Mouse (Mus musculus): ENCODE measurements around the gene Tmem63c. TPM values are rescaled to one million over a fixed set of nuclear protein-coding genes. Genes with fewer than 3 reads are reported as not detected.

Tmem63c gene
- polyA plus RNA-seq, 1 experiment from 2014 or later: 0.62 TPM

- Histone ChIP-seq H3K27me3 (replicated peaks; ENCODE audit: control insufficient read depth, insufficient read depth, low read length) (no peaks in the 10 kb centered on the region), H3K4me3 (ENCODE audit: low read depth, low read length) (no peak overlapping the region), H3K9me3 (ENCODE audit: control insufficient read depth, low read length) (no peaks in the 10 kb centered on the region), H3K9ac (ENCODE audit: low read length) (no peak overlapping the region), H3K27ac (ENCODE audit: low read depth) (no peak overlapping the region), H3K4me2 (ENCODE audit: low read length) (no peak overlapping the region), H3K36me3 (ENCODE audit: control insufficient read depth, insufficient read depth, low read length) (no peaks in the 10 kb centered on the region), H3K4me1 (replicated peaks; ENCODE audit: control insufficient read depth, insufficient read depth, low read length) (no peaks in the 10 kb centered on the region)
- 87% methylated on average over 4 of the region's 4 CpGs for WGBS
- ATAC-seq (replicated peaks; ENCODE audit: low FRiP score, low TSS enrichment, low read depth) (no peak), DNase-seq (ENCODE audit: low spot score) (no peak)
Observed at GRCm38 (mm10) chr12:87004596-87004995, 16.5 kb upstream of the Tmem63c start.

DNA sequence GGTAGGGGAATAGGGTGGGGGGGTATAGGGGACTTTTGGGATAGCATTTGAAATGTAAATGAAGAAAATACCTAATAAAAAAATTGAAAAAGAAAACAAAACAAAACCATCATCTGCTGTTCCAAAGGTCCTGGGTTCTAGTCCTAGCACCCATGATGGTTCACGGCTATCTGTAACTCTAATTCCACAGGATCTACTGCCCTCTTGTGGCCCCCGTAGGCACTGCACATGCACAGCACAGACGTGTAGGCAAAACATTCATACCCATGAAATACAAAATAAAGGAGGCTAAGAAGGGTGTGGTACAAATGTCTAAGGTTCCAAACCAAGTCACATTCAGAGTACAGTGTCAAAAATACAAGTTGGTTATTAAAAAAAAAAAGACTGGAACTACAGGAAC lies 4.1 kb upstream of the Tmem63c start:
- H3K4me3 ChIP-seq (ENCODE audit: low read depth, low read length): no peak overlapping the region
- peak; percentile 59 for DNase-seq (ENCODE audit: low spot score)
- no peak overlapping the region for H3K9ac ChIP-seq (ENCODE audit: low read length)
- H3K9me3 ChIP-seq (ENCODE audit: control insufficient read depth, low read length): 0 out of 2 replicates have a peak, but pooled peaks cover 2% of the 10 kb centered on the region
- H3K27me3 ChIP-seq (replicated peaks; ENCODE audit: control insufficient read depth, insufficient read depth, low read length): 0 out of 2 replicates have a peak, but pooled peaks cover 3% of the 10 kb centered on the region
- no peaks in the 10 kb centered on the region for H3K4me1 ChIP-seq (replicated peaks; ENCODE audit: control insufficient read depth, insufficient read depth, low read length)
- H3K27ac ChIP-seq (ENCODE audit: low read depth): no peak overlapping the region
- no peaks in the 10 kb centered on the region for H3K36me3 ChIP-seq (ENCODE audit: control insufficient read depth, insufficient read depth, low read length)
- no peak for ATAC-seq (replicated peaks; ENCODE audit: low FRiP score, low TSS enrichment, low read depth)
- 53% methylated on average over 3 of the region's 3 CpGs for WGBS
- no peak overlapping the region for H3K4me2 ChIP-seq (ENCODE audit: low read length)

- no peak for ATAC-seq (replicated peaks; ENCODE audit: low FRiP score, low TSS enrichment, low read depth)
Observed at GRCm38 (mm10) chr12:87018756-87019155, 2.4 kb upstream of the Tmem63c start.

GRCm38 (mm10) chr12:87022006-87022405 lies 866 bp downstream of the Tmem63c start:
- H3K27ac ChIP-seq (ENCODE audit: low read depth): no peak overlapping the region
- peaks cover 15% of the 10 kb centered on the region for H3K27me3 ChIP-seq (replicated peaks; ENCODE audit: control insufficient read depth, insufficient read depth, low read length)
- ATAC-seq (replicated peaks; ENCODE audit: low FRiP score, low TSS enrichment, low read depth): no peak

More at GRCm38 (mm10) chr12:87018756-87019155, 2.4 kb upstream of the Tmem63c start:
- Histone ChIP-seq H3K4me2 (ENCODE audit: low read length) (no peak overlapping the region), H3K9ac (ENCODE audit: low read length) (no peak overlapping the region), H3K4me1 (replicated peaks; ENCODE audit: control insufficient read depth, insufficient read depth, low read length) (no peaks in the 10 kb centered on the region), H3K27me3 (replicated peaks; ENCODE audit: control insufficient read depth, insufficient read depth, low read length) (0 out of 2 replicates have a peak, but pooled peaks cover 3% of the 10 kb centered on the region), H3K9me3 (ENCODE audit: control insufficient read depth, low read length) (0 out of 2 replicates have a peak, but pooled peaks cover 2% of the 10 kb centered on the region), H3K36me3 (ENCODE audit: control insufficient read depth, insufficient read depth, low read length) (no peaks in the 10 kb centered on the region), H3K27ac (ENCODE audit: low read depth) (no peak overlapping the region), H3K4me3 (ENCODE audit: low read depth, low read length) (no peak overlapping the region)
- no peak for DNase-seq (ENCODE audit: low spot score)
- 98% methylated on average over 2 of the region's 2 CpGs for WGBS

DNA sequence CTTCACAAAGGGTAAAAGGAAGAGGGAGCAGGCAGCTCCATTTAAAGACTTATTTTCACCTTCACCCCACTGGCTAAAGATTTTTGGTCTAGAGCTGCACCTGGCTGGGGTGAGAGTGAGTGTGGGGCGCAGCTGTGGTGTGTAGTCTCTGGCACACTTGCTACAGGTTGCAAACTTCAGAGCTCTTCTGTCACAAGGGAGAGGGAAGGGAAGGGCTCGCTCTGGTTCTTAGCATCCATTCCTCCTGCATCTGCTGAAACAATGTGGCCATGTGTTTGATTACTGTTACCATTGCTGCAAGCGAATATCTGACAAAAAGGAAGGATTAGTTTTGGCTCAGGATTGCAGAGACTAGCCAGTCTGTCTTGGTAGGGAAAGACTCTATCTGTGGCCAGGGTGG lies 2.3 kb downstream of the Tmem63c start:
- H3K36me3 ChIP-seq (ENCODE audit: control insufficient read depth, insufficient read depth, low read length): no peaks in the 10 kb centered on the region
- 67% methylated on average over 3 of the region's 3 CpGs for WGBS
- H3K27ac ChIP-seq (ENCODE audit: low read depth): no peak overlapping the region
- H3K4me1 ChIP-seq (replicated peaks; ENCODE audit: control insufficient read depth, insufficient read depth, low read length): peaks cover 3% of the 10 kb centered on the region; the same call in 1 of the 2 replicates
- H3K4me3 ChIP-seq (ENCODE audit: low read depth, low read length): no peak overlapping the region
- DNase-seq (ENCODE audit: low spot score): no peak
- H3K9ac ChIP-seq (ENCODE audit: low read length): no peak overlapping the region
- 0 out of 2 replicates have a peak, but pooled peaks cover 2% of the 10 kb centered on the region for H3K9me3 ChIP-seq (ENCODE audit: control insufficient read depth, low read length)
- no peak for ATAC-seq (replicated peaks; ENCODE audit: low FRiP score, low TSS enrichment, low read depth)
- peaks cover 25% of the 10 kb centered on the region for H3K27me3 ChIP-seq (replicated peaks; ENCODE audit: control insufficient read depth, insufficient read depth, low read length)
- H3K4me2 ChIP-seq (ENCODE audit: low read length): no peak overlapping the region

More at GRCm38 (mm10) chr12:87022006-87022405, 866 bp downstream of the Tmem63c start:
- WGBS: 76% methylated on average over 2 of the region's 2 CpGs
- H3K9me3 ChIP-seq (ENCODE audit: control insufficient read depth, low read length): 0 out of 2 replicates have a peak, but pooled peaks cover 2% of the 10 kb centered on the region
- no peak overlapping the region for H3K4me3 ChIP-seq (ENCODE audit: low read depth, low read length)
- H3K9ac ChIP-seq (ENCODE audit: low read length): no peak overlapping the region
- no peaks in the 10 kb centered on the region for H3K36me3 ChIP-seq (ENCODE audit: control insufficient read depth, insufficient read depth, low read length)
- H3K4me2 ChIP-seq (ENCODE audit: low read length): no peak overlapping the region
- H3K4me1 ChIP-seq (replicated peaks; ENCODE audit: control insufficient read depth, insufficient read depth, low read length): peaks cover 3% of the 10 kb centered on the region; the same call in 1 of the 2 replicates
- DNase-seq (ENCODE audit: low spot score): no peak

- Histone ChIP-seq H3K9me3 (ENCODE audit: control insufficient read depth, low read length) (no peaks in the 10 kb centered on the region), H3K4me1 (replicated peaks; ENCODE audit: control insufficient read depth, insufficient read depth, low read length) (peaks cover 3% of the 10 kb centered on the region; the same call in 1 of the 2 replicates), H3K36me3 (ENCODE audit: control insufficient read depth, insufficient read depth, low read length) (no peaks in the 10 kb centered on the region), H3K9ac (ENCODE audit: low read length) (no peak overlapping the region), H3K27ac (ENCODE audit: low read depth) (no peak overlapping the region), H3K4me3 (ENCODE audit: low read depth, low read length) (no peak overlapping the region; the same call in 1 of the 2 replicates), H3K4me2 (ENCODE audit: low read length) (peak overlapping the region; percentile 38), H3K27me3 (replicated peaks; ENCODE audit: control insufficient read depth, insufficient read depth, low read length) (peaks cover 23% of the 10 kb centered on the region)
- DNase-seq (ENCODE audit: low spot score) (peak; percentile 55), ATAC-seq (replicated peaks; ENCODE audit: low FRiP score, low TSS enrichment, low read depth) (0 out of 2 replicates have a peak, but pooled peaks have one; percentile 36)
- WGBS: 3% methylated on average over 30 of the region's 30 CpGs
Observed at GRCm38 (mm10) chr12:87026109-87026870, 5.2 kb downstream of the Tmem63c start.

DNA sequence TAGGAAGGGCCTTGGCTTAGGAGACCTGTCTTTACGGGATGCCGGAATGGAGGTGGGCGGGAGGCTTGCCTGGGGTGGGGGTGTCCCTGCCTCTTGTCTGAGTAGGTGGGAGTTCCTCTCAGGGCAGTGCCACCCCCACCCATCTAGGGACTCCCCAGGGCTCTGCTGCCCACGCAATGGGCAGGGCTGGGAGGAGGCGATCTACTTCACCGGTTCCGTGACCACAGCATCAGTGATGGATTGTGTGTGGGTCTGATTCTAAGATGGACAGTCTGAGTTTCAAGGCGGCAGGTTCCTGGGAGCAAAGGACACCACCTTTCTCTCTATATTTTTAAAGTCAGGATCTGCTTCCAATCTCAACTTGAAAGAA lies 5.7 kb downstream of the Tmem63c start:
- peak overlapping the region; percentile 38; the same call in 1 of the 2 replicates for H3K4me2 ChIP-seq (ENCODE audit: low read length)
- 18% methylated on average over 8 of the region's 8 CpGs for whole genome bisulfite sequencing
- ATAC-seq (replicated peaks; ENCODE audit: low FRiP score, low TSS enrichment, low read depth): no peak

GRCm38 (mm10) chr12:87027391-87027790 lies 6.3 kb downstream of the Tmem63c start:
- no peaks in the 10 kb centered on the region for H3K9me3 ChIP-seq (ENCODE audit: control insufficient read depth, low read length)
- no peak overlapping the region for H3K9ac ChIP-seq (ENCODE audit: low read length)
- H3K27me3 ChIP-seq (replicated peaks; ENCODE audit: control insufficient read depth, insufficient read depth, low read length): peaks cover 22% of the 10 kb centered on the region
- no peak overlapping the region for H3K4me3 ChIP-seq (ENCODE audit: low read depth, low read length)
- H3K36me3 ChIP-seq (ENCODE audit: control insufficient read depth, insufficient read depth, low read length): no peaks in the 10 kb centered on the region
- peaks cover 3% of the 10 kb centered on the region; the same call in 1 of the 2 replicates for H3K4me1 ChIP-seq (replicated peaks; ENCODE audit: control insufficient read depth, insufficient read depth, low read length)
- no peak for DNase-seq (ENCODE audit: low spot score)
- no peak overlapping the region for H3K27ac ChIP-seq (ENCODE audit: low read depth)
- WGBS: 57% methylated on average over 5 of the region's 5 CpGs
- ATAC-seq (replicated peaks; ENCODE audit: low FRiP score, low TSS enrichment, low read depth): no peak
- H3K4me2 ChIP-seq (ENCODE audit: low read length): no peak overlapping the region

More for the DNA sequence above, 5.7 kb downstream of the Tmem63c start:
- H3K27ac ChIP-seq (ENCODE audit: low read depth): no peak overlapping the region
- peaks cover 22% of the 10 kb centered on the region for H3K27me3 ChIP-seq (replicated peaks; ENCODE audit: control insufficient read depth, insufficient read depth, low read length)
- no peak overlapping the region; the same call in 1 of the 2 replicates for H3K4me3 ChIP-seq (ENCODE audit: low read depth, low read length)
- peaks cover 3% of the 10 kb centered on the region; the same call in 1 of the 2 replicates for H3K4me1 ChIP-seq (replicated peaks; ENCODE audit: control insufficient read depth, insufficient read depth, low read length)
- H3K9ac ChIP-seq (ENCODE audit: low read length): no peak overlapping the region
- no peaks in the 10 kb centered on the region for H3K9me3 ChIP-seq (ENCODE audit: control insufficient read depth, low read length)
- DNase-seq (ENCODE audit: low spot score): no peak
- H3K36me3 ChIP-seq (ENCODE audit: control insufficient read depth, insufficient read depth, low read length): no peaks in the 10 kb centered on the region

Data from intestine, embryonic 14.5 days (tissue).